Mouse (Mus musculus): ENCODE measurements around the gene Gm21985.

DNA sequence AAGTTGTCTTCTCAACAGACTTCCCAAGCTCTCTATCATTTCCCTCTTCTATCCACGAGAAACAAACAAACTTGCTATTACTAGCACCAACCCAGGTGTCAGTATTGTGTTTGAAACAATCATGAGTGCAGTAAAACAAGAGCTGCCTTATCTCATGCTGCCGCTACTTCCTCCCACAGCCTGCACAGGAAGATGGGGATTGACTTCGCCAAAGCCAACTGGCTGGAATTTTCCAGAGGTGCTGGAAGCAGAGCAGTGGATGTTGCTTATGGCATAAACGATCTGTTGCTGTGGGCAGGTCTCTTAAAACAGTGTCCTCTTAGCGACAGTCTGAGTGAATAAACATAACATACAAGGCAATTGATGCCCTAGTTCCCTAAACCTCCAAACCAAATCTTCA is 108.5 kb downstream of the Gm21985 start:
- TF ChIP-seq ELF1 (IDR thresholded peaks at IDR 0.05; ENCODE audit: low read depth, low read length) (no peak), POLR2AphosphoS2 (IDR thresholded peaks at IDR 0.05; ENCODE audit: low read depth, low read length) (no peak), EP300 (IDR thresholded peaks at IDR 0.05; ENCODE audit: low read length) (no peak), SMC3 (IDR thresholded peaks at IDR 0.05; ENCODE audit: low read depth, low read length) (no peak), RAD21 (IDR thresholded peaks at IDR 0.05; ENCODE audit: low read depth, low read length) (no peak), E2F4 (IDR thresholded peaks at IDR 0.05; ENCODE audit: insufficient replicate concordance, low read depth, low read length) (no peak)
